Mouse (Mus musculus): ENCODE measurements around the gene Rhobtb1.
A peak's percentile ranks its signal among the peaks of the same experiment; 100 is the strongest.

Gene Rhobtb1

GRCm38 (mm10) chr10:69211976-69212375 lies 60.7 kb downstream of the Rhobtb1 start:
- DNase-seq = peak; percentile 38

GRCm38 (mm10) chr10:69212542-69213440 lies 61.6 kb downstream of the Rhobtb1 start, which contains the start of gene A930033H14Rik:
Gene A930033H14Rik (minus strand): TSS chr10:69213098.
- peak; percentile 90 for DNase-seq

DNA sequence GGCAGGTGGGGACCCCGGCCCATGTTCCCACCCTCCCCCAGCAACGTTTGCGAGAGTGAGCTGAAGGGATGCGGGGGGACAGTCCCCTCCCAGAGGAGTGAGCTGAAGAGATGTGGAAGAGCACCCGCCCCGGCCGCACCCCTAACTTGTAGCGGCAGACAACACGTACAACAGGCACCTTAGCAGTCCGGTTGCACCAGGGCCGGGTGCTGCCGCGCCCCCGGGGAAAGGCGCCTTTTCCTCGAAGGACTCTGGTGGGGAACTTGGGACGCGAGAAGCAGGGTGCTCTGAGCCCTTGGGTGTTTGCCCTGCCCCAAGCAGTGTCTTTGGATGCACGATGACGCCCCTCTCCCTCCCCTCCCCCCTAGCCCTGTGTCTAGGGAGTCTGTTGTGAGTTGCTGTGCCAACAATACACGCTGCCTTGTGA lies 62.2 kb downstream of the Rhobtb1 start:
- DNase-seq = peak; percentile 35

DNA sequence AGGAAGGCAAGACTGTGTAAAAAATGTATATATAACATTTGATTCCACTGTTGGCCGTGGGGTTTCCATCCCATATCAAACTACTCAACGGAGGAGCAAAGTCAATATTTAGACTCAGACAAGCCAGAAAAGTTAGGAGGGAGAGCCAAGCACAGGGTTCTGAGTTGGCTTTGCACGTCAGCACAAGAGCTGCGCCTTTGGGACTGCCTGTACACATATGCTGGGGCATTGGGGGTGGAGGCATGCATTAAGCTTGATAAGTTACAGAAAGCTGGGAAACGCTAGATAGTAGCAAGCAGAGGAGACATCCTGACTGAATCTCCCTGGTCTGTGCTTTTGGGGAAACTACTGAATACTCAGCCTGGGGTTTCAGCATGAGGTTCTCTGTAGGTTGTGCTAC lies 62.8 kb downstream of the Rhobtb1 start:
- peak; percentile 49 for DNase-seq

DNA sequence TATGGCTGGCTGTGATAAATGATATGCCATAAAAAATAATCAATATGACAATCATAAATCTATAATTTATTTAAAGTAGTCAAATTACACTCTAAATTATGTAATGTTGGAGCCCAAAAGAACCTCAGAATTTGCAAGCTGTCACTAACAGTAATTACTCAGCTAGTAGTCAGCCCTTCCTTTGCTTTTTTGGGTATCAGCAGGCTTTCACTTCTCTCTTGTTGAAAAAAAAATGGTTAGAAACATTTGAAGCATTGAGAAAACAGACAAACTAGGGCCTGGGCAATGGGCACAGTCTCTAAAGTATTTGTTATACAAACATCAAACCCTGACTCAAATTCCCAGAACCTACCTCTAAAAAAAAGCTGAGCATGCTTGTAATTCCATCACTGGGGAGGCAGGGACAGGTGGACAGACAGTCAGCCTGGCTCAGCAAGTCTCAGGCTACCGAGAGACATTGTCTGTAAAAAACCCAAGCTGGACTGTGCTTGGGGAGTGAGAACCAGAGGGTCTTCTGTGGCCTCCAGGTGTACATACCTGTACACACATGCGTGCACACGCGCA lies 66.0 kb downstream of the Rhobtb1 start:
- DNase-seq = no peak

DNA sequence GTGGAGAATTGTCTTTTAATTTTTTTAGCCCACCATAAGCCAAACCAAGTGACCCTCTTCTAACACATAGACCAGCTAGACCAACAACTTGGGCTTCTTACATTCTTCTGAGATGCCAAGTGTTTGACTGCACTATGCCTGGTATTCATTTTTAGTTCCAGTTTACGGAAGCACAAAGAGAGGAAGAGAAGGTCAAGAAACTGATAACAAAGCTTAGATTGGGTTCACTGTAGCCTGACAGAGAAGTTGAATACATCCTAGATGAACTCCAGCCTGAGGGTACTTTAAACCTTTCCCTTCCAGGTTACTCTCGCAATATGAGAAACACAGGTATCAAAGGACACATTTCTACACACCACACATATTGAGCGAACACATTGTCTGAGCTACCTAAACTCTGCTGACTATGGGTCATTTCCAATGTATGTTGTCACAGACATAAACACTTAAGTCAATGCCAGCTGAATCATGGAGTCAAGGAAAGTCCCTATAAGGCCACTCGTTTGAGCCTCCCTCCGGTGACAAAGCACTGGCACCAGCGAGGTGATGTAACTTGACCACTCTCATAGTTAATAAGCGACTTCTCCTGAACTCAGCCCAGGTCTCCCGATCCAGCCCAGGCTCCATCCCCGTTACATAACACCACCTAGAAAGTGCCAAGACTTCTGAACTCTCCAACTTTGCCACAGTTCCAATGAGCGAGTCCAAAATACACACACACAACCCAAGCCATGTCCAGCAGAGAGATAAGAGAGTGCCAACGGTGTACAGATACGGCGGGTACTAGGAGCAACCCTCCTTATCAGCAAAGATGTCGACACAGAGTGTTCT lies 67.4 kb downstream of the Rhobtb1 start:
- DNase-seq = peak; percentile 86

DNA sequence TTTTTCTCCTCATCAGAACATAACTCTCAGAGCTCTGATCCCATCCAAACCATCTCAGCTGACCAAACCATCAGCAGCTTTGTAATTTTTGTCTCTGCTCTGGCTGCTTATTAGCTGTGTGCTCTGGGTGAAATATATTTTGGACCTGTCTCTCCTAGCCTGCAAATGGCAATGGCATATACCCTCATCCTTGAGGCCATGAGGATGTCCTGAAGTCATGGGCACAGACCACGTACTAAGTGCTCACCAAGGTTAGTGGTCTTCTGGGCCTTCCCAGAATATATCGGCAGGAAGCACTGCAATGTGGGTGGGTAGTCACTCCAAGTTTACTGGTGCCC lies 68.0 kb downstream of the Rhobtb1 start:
- DNase-seq = no peak

GRCm38 (mm10) chr10:69220296-69220695 lies 69.1 kb downstream of the Rhobtb1 start:
- no peak for DNase-seq

DNA sequence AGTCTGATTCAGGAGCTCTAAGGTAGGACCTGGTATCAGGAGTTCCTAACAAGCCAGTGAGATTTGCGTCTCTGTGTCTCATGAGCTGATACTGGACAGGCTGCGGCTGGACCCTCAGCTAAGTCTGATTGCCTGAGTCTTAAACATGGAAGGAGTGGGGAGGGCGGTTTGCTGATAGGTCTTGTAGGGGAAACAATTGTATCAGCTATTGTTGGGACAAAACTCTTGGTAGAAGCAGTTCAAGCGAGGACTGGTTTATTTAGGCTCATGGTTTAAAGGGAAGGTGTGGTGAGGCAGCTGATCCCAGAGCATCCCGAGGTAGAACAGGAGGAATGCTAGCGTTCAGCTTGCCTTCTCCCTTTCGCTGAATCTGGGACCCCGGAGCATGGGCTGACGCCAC lies 69.9 kb downstream of the Rhobtb1 start:
- no peak for DNase-seq

GRCm38 (mm10) chr10:69221955-69222354 lies 70.7 kb downstream of the Rhobtb1 start:
- no peak for DNase-seq

DNA sequence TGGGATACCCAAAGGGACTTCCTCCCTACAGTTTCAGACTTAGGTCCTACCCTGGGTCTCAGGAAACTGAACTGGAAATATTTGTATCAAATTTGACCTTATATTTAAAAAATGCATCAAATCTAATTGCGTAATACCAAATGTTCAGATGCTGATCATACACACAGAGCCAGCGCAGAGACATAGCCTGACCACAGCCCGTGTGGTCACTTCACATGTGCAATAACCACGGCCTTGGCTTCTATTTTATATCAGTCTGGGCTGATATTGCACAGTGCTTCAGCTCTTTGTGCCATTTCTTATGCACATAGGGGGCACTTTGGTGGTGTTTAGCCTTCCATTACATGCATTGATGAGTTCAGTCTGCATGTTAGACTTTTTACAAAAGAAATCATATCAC lies 72.0 kb downstream of the Rhobtb1 start:
- DNase-seq = no peak

DNA sequence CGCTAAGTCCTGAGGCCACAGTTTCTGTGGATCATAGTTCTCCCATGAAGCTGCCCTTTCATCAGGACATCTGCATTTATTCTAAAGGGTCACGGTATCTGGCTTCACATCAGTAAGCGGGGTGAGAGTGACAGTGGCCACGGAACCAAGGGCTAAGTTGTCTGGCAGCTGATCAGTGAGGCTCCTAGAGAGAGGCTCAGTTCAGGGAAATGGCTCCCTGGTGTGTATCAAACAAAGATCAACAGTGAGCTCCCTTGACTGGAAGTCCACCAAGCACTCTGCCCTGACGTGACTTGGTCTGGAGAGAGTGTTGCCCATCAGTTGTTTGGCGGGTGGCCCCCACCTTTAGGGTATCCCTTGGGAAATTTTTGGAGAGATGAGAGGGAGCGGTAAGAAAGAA lies 73.0 kb downstream of the Rhobtb1 start:
- DNase-seq = no peak

- DNase-seq = no peak
These were observed 74.2 kb downstream of the Rhobtb1 start for GRCm38 (mm10) chr10:69225471-69225870.

DNA sequence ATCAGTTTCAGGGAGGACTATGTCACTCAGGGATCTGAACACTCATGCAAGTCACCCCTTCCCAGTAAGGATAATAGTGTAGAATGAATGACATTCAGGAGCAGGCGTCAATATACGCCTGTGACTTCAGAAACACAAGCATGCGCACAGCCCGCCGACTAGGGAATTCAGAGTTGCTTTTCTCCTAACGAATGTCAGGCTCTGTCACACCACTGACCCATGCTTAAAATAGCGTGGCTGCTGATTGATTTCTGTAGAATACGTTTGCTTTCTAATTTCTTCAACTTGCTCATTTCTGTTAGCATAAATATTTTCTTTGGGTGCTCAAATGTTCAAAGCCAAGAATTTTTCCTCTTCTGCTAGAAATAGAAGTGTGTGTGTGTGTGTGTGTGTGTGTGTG lies 74.7 kb downstream of the Rhobtb1 start:
- DNase-seq = peak; percentile 44

DNA sequence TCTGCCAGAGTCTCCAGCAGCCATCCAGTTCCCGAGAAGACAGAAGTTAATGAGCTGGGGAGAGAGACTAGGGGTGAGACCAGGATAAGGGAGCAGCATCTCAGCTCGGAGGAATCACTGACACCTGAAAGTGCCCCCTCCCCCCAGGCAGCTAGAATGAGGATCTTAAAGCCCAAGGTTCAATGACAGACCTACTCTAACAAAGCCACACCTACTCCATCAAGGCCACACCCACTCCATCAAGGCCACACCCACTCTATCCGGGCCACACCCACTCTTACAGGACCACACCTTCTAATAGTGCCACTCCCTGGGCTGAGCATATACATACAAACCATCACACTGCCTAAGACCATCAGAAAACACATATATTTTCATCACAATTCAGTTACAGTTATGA lies 86.0 kb downstream of the Rhobtb1 start:
- DNase-seq = no peak

DNA sequence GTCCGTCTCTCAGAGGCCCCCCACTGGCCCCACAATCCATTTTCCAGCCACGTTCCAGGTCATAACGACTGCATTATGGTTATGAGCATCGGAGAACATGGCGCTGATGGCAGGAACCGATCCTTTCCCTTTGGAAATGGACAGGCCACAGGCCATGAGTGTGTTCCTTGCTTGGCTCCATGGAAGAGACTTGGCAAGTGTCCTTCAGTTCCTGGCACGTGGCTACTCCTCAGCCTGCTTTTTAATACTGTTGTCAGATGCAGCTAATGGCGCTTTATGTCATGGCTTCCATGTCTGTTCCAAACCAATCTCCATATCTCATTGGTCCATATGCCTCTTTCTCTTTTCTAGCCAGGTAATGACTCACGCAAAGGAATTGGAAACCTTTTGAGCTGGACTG lies 86.5 kb downstream of the Rhobtb1 start:
- DNase-seq = no peak

GRCm38 (mm10) chr10:69238311-69238710 lies 87.1 kb downstream of the Rhobtb1 start:
- DNase-seq = no peak

DNA sequence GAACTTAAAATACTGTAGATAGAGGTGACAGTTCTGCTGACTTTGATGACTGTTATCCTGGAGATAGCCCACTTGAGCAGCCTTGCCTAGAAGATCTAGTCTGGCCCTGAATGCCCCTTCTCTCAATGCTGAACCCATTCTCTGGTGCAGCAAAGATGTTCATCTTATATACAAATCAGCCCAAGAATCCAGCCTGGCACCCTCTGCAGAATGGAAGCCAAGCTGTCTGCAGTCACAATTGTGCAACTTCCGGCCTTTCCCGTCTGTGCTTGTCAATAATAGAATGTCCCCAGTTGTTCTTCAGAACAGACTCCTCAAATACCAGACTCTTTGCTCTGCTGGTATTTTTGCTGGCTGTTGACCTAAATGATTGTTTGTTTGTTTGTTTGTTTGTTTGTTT lies 89.3 kb downstream of the Rhobtb1 start:
- DNase-seq = peak; percentile 81

DNA sequence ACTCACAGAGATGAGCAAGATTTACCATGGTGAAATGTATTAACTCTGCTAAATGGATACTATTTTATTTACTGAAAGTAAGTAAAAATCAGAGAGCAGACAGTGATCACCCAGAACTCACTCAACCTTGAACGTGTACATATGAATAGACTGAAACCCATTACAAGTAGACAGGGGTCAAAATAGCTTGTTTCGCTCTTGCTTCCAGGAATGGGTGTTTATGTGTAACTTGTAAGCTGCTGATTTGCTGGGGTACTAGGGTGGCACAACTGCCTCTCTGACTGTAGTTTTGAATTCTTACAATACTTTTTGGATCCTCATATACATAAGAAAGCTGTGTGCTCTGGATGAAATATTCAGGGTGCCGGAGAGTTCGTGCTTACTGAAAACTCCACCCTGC lies 93.9 kb downstream of the Rhobtb1 start:
- no peak for DNase-seq

GRCm38 (mm10) chr10:69245906-69246668 lies 94.9 kb downstream of the Rhobtb1 start:
- DNase-seq = peak; percentile 47

DNA sequence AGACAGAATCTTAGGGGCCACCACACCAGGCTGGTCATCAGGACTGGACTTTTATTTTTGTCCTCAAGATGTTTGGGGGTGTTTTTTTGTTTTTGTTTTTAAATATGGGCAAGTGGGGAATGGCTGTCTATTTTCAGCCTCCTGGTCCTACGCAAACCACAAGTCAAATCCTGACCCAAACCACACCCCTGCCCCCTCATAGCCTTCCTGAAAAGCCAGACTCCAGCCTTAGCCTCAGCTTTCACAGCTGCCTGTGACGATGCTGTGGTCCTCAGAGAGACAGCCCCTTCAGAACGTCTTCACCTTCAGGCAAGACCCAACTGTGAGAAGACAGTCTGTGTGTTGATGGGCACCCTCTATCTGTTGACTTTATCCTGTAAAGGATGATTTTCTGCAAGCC lies 95.5 kb downstream of the Rhobtb1 start:
- DNase-seq = no peak

- no peak for DNase-seq
These were observed 96.2 kb downstream of the Rhobtb1 start for GRCm38 (mm10) chr10:69247311-69248033.

Measured in lung, postnatal 36 days (tissue).